Mouse (Mus musculus): ENCODE results near the gene Elf2.

- TF ChIP-seq E2F4 (IDR thresholded peaks at IDR 0.05; ENCODE audit: insufficient replicate concordance, low read depth, low read length) (no peak), CTCF (conservative IDR thresholded peaks at IDR 0.05 in 1 of 2, IDR thresholded peaks at IDR 0.05 in 1 of 2; ENCODE audit: low read depth in 2 of 2, low read length in 2 of 2) (no peak), BHLHE40 (IDR thresholded peaks at IDR 0.05; ENCODE audit: low read depth, low read length) (no peak; the same call in 1 of the 2 replicates), EP300 (IDR thresholded peaks at IDR 0.05; ENCODE audit: low read length) (no peak), POLR2A (IDR thresholded peaks at IDR 0.05; ENCODE audit: low read depth, low read length) (no peak), ETS1 (conservative IDR thresholded peaks at IDR 0.05; ENCODE audit: low read depth, low read length) (no peak), HCFC1 (IDR thresholded peaks at IDR 0.05; ENCODE audit: low read depth, low read length) (no peak), TCF12 (IDR thresholded peaks at IDR 0.05; ENCODE audit: low read depth, low read length) (no peak), SMC3 (IDR thresholded peaks at IDR 0.05; ENCODE audit: low read depth, low read length) (no peak), PAX5 (IDR thresholded peaks at IDR 0.05; ENCODE audit: low read length) (no peak), MEF2A (IDR thresholded peaks at IDR 0.05; ENCODE audit: borderline replicate concordance, low read depth, low read length) (no peak)
Observed at GRCm38 (mm10) chr3:51225226-51225750, 115.2 kb downstream of the Elf2 start.
